Mouse (Mus musculus): ENCODE measurements around the gene Gna15.
A peak's percentile ranks its signal among the peaks of the same experiment; 100 is the strongest.

Gna15 gene

GRCm38 (mm10) chr10:81524051-81524605 lies at the start of gene Gna15:
Gene Gna15 (minus strand): TSS chr10:81524225.
- no peak for DNase-seq (ENCODE audit: low read depth, low spot score)

- no peak for DNase-seq (ENCODE audit: low read depth, low spot score)
These were observed 49.0 kb upstream of the Gna15 start for GRCm38 (mm10) chr10:81572975-81573374.

DNA sequence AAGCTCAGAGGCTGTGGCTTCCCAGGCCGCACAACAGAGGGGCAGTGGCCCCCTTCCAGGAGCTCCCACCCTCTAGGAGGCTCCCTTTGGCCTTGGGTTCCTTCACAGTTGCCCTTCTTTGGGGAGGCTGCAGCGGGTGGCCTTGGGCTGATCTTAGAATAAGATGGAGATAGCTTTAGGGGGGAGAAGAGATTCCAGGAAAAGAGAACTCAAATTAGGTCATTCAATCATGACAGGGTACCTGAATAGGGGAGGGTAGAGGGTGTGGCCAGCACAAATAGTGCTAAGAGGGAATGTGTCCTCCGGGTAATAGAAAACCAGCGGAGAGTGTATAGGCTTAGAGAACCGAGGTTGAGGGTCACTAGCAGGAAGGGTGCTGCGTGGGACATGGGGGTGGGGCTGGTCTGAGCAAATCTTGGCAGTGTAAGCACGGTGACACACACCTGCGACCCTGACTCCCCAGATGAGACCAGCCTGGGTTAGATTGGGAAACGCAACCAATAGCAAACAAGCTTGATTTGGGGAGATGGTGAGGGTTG lies 48.2 kb upstream of the Gna15 start:
- no peak for DNase-seq (ENCODE audit: low read depth, low spot score)

- DNase-seq (ENCODE audit: low read depth, low spot score) = peak; percentile 98
These were observed 47.5 kb upstream of the Gna15 start for GRCm38 (mm10) chr10:81571501-81571876.

DNA sequence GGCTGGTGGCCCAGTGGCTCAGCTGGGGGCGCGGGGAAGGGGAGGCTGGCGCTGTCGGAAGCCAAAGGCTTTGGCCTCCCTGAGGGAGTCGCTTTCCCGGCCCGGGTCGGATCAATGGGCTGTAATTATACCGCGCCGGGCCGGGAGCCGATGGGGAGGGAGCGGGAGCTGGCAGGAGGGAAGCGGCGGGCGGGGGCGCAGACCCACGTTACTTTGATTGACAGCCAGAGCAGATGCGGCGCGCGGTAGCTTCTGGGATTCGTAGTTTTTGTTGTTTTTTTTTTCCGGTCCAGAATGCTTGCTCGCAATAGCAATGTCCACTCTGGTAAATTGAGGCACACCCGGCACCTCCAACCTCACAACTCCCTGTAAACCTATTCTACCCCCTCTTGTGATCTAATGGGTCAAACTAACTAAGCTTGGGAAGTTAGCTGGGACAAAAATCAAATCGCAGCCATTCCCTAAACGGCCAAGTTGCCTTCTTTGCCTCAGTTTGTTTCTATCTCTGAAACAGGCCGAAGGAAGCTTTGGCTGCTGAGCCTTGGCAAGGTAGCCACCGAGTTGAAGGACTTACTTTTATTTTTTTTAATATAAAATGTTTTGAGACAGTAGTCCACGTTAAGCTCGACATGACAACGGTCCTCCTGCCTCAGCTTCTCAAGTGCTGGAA lies 46.9 kb upstream of the Gna15 start:
- peak; percentile 90 for DNase-seq (ENCODE audit: low read depth, low spot score)

DNA sequence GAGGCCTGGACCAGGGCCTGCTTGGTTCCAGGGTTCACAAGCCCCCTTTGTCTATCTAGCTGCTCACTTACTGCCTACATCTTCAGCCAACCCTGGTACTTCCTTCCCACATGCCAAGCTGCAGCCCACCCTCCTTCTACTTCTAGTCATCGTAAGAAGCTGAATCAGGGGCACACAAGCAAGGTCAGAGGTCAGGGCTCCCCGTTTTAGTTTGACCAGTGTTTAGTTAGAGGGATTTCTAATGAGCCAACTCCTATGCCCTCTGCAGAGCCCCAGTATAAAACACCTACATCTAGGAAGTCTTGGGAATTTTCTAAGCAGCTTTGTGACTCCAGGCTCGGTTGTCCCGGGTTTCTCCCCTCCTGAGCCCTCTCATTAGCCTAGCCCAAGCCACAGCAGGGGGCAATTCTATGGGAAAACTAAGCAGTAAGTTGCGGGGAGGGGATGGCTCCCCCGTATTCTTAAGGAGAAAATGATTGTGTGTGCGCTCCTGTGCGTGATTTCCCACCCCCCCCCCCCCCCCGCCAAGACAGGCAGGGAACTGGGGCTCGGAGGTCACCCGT lies 46.3 kb upstream of the Gna15 start:
- DNase-seq (ENCODE audit: low read depth, low spot score) = no peak

DNA sequence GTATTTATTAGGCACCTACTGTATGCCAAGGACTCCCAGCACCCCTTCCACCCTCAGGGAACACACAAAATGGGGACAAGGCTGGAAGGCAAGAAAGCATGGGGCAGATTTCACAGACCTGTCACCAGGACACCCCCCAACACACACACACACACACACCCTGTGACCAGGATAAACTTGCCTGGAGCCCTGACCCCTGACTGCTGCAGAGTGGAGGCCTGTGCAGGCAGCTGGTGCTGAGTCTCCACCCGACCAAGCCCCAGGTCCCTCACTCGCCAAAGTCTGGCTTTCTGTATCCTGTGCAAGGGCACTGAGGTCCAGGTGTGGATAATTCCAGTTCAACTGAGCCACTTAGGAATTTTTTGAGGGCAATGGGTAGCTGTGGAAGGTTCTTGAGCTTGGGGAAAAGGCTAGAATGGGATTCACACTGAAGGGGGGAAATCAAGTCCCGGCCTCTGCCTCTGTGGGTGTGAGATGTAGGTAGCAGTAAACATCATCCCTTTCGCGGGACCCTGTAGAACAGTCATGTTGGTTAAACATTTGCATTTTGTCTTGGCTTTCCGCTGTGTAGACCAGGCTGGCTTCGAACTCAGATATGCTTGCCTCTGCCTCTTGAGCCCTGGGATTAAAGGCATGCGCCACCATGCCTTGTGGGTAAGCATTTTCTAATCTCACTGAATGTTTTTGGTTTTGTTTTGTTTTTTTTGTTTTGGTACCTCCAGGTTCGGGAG lies 45.6 kb upstream of the Gna15 start:
- no peak for DNase-seq (ENCODE audit: low read depth, low spot score)

- DNase-seq (ENCODE audit: low read depth, low spot score) = no peak
These were observed 44.6 kb upstream of the Gna15 start for GRCm38 (mm10) chr10:81568381-81569191.

GRCm38 (mm10) chr10:81565257-81566228 lies 41.5 kb upstream of the Gna15 start:
- DNase-seq (ENCODE audit: low read depth, low spot score) = no peak

GRCm38 (mm10) chr10:81564734-81565133 lies 40.7 kb upstream of the Gna15 start:
- no peak for DNase-seq (ENCODE audit: low read depth, low spot score)

DNA sequence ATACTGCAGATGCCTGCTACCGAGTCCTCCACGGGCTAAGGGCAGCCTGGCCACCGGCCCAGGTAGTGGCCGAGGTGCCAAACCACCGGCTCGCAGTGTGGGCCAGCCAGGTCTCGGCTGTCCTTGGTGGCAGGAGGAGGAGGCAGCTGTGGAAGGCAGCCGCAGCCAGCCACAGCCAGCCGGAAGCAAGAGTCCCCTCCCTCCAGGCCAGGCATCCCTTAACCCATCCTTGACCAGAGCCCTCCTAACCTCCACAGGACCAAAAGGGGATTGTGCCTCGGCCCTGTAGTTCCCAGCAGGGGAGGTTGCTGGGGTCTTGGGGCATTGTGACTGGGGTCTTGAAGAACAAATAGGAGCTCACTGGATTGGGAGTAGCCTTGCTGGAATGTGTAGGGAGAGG lies 40.2 kb upstream of the Gna15 start:
- no peak for DNase-seq (ENCODE audit: low read depth, low spot score)

DNA sequence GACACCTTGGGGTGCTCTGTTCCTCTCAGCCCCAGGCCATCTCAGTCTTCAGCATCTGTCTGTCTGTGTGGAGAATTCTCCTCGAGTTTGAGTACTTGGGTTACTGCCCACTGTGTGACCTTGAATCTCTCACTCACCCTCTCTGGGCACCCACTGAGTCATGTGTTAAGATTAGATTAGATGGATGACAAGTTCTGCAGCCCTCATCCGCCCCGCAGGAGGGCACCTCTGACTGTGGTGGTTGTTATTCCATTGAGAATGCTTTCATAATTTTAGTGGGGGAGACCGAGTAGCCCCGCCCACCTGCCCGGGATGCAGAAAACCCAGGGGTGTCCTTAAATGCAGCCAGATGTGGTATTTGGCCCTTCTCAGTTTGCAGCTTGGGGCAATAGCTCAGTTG lies 39.5 kb upstream of the Gna15 start:
- DNase-seq (ENCODE audit: low read depth, low spot score) = no peak

- DNase-seq (ENCODE audit: low read depth, low spot score) = no peak
These were observed 38.4 kb upstream of the Gna15 start for GRCm38 (mm10) chr10:81562411-81562810.

GRCm38 (mm10) chr10:81560719-81561459 lies 36.9 kb upstream of the Gna15 start:
- DNase-seq (ENCODE audit: low read depth, low spot score) = no peak

GRCm38 (mm10) chr10:81559627-81560539 lies 35.9 kb upstream of the Gna15 start:
- no peak for DNase-seq (ENCODE audit: low read depth, low spot score)

GRCm38 (mm10) chr10:81559163-81559626 lies 35.2 kb upstream of the Gna15 start, which contains the start of gene Aes:
Gene Aes (plus strand): TSS chr10:81559488.
- DNase-seq (ENCODE audit: low read depth, low spot score) = no peak

- DNase-seq (ENCODE audit: low read depth, low spot score) = no peak
These were observed 33.5 kb upstream of the Gna15 start for GRCm38 (mm10) chr10:81557491-81557890.

- no peak for DNase-seq (ENCODE audit: low read depth, low spot score)
These were observed 32.3 kb upstream of the Gna15 start for GRCm38 (mm10) chr10:81556282-81556681.
